Mouse (Mus musculus): Measurements from ENCODE around the gene Stx6.

Gene Stx6

DNA sequence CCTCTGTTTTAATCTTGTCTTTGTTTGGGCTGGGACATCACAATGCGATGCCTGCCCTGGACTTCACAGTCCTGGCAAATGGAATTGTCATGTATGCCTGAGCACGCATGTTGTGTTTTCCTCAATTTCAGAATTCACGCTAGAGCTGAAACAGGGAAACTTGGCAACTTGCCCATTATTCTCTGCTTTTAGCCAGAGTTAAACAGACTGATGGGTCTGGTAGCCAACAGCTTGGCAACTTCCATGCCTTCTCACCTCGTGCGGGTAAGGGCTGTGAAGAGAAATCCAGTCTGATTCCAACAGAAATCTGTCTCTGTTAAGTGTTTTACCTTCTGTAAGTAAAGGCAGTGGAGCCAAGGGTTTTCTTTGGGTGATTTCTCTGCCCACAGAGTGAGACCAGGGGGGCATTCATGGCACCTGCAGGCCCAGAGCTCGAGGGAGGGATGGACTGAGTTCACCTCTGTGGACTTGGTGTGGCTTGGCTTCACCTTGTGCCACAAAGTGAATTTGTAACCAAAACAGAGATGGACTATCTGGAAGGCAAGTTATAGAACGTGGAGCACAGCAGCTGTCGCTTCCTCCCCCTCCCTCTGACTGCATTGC is 46.1 kb downstream of the Stx6 start:
- in situ Hi-C loops (cut with MboI; ENCODE audit: unreplicated experiment in 2 of 2) = loop anchor here (5.0 to 25.0 kb wide), 2 partner anchors 42 to 592 kb away; no protein-coding TSS in a partner anchor

DNA sequence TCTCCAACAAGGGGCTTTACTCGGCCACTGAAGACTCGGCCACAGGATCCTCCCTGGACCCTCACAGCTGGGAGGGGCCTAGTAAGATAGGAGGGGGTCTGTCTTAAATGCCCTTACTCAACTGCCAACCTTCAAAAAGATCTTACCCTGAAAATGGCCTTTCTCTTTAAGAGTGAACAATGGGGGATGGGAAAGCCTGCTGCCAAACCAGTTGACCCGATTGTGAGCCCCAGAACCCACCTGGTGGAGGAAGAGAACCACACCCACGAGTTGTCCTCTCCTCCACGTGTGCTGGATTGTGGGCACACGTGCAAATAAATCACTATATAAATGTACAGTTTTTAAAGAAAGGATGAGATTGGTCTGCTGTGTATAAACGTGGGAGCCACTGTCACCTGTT is 46.8 kb downstream of the Stx6 start:
- in situ Hi-C loops (cut with MboI; ENCODE audit: unreplicated experiment in 2 of 2) = loop anchor here in 1 of 2 experiments (25.0 kb wide), 1 partner anchor 593 kb away; no protein-coding TSS in a partner anchor

DNA sequence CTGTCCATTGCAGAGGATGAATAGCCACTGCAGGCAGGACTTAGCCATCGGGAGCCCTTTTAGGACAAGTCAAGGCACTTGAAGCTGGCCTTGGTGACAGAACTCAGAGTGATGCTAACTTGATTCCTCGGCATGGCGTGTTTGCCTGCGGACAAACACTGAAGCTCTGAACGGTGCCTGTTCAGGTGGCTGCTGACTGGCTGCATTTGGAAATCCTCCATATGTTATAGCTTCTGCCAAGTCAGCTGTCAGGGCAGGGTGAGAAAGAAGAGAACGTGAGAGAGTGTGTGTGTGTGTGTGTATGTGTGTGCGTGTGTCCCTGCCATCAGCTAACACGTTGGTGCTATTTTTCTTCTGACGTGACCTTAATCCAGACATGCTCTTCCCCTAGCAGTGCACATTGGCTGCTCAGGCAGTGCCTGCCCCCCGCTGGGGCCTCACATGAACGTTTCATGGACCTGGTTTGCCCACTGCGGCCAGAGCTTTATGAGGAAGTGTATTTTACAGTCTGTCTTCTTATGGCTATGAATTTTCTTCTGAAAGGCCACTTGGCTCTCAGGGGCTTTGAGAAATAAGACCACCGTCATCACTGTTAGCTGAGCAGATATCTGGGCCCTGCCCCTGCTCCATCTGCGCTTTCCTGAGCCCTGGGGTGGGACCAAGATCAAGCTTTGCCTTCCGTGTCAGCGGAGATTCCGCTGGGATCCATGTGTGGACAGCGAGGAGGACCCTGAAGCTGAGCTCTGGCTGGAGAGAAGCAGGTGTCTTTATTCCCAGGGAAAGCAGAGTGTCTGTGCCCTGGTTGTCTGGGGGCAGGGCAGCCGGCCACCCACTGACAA is 47.5 kb downstream of the Stx6 start:
- in situ Hi-C loops (cut with MboI; ENCODE audit: unreplicated experiment in 2 of 2) = loop anchor here in 1 of 2 experiments (25.0 kb wide), 1 partner anchor 594 kb away; no protein-coding TSS in a partner anchor

DNA sequence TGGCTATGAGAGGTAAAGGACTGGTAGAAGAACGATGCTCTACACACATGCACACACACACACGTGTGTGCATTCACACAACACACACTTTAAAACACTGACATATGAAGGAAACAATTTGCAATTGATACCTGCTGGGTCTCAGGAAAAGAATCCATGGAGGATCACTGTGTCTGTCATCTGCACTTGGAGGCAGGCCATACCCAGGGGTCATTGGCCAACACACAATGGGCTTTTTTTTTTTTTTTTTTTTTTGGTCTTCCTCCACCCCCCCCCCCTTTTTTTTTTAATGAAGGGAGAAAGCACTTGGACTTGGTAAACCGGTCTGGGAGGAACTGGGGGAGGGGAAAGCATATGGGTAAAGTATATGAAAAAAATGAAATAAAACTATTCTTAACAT is 49.3 kb downstream of the Stx6 start:
- in situ Hi-C loops (cut with MboI; ENCODE audit: unreplicated experiment in 2 of 2) = loop anchor here in 1 of 2 experiments (25.0 kb wide), 1 partner anchor 596 kb away; no protein-coding TSS in a partner anchor

DNA sequence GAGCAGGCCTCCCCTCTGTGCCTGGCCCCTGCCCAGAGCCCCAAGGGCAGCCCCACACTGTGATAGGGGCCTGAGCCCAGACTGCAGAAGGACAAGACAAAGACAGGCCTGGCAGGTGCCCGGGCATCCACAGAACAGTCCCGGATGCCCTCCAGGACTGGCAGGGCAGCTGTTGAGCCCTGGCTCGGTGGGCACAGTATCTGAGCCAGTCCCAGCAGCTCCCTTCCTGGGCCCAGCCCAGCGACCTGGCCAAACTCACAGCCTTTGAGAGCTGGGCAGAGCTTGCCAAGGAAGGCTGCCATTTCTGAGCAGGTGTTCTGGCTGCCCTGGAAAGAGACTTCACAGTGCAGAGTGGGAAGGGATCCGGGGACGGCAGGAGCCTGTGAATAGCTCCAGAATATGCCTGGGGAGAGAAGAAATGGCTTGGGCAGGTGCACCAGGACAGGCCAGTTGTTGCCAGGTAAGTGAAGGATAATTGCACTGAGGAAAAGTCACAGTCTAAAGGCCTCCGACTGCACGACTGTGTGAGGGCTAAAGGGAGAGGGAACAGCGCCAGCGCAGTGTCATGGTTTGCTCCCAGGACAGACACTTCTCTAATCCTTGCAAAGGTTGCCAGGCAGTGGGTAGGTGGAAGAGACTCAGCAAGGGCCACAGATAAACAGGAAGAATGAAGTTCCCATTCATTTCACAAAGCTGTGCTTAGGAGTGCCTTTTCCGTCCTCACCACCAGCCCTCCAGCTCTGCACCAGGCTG is 51.7 kb downstream of the Stx6 start:
- in situ Hi-C loops (cut with MboI; ENCODE audit: unreplicated experiment in 2 of 2) = loop anchor here in 1 of 2 experiments (25.0 kb wide), 1 partner anchor 598 kb away; no protein-coding TSS in a partner anchor

DNA sequence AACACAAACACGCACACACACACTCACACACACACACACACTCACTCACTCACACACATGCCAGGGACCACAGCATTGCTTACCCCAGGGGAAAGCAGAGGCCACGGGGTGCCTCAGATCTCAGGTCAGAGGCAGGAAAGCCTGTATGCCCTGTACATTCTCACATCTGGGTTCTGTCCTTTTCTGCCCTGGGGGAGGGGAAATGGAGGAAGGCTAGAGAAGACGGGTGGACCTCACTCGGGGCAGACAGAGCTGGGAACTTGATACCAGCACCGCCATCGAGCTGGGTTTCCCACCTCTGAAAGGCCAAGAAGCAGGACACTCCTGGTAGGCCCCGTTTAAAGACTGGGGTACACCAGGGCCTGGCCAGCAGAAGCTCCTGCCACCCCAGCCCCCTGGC is 52.5 kb downstream of the Stx6 start:
- in situ Hi-C loops (cut with MboI; ENCODE audit: unreplicated experiment in 2 of 2) = loop anchor here in 1 of 2 experiments (25.0 kb wide), 1 partner anchor 599 kb away; no protein-coding TSS in a partner anchor

DNA sequence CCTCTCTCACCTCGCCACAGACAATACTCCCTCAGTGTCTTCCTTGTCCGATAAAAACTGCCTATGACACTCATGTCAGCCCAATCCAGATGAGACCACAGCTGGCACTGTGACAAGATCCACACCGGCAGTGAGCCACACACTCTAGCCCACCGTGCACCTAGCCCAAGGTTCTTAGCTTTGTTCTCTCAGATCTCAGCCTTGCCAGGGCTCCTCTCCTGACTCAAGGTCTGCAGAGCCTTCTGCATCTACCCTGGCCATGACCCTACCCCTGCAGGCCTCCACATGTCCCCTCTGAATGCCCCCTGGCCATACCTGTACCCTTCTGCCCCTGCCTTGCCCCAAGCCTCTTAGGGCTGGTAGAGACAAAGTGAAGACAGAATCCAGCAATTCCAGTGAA is 53.6 kb downstream of the Stx6 start:
- in situ Hi-C loops (cut with MboI; ENCODE audit: unreplicated experiment in 2 of 2) = loop anchor here in 1 of 2 experiments (25.0 kb wide), 1 partner anchor 600 kb away; no protein-coding TSS in a partner anchor

DNA sequence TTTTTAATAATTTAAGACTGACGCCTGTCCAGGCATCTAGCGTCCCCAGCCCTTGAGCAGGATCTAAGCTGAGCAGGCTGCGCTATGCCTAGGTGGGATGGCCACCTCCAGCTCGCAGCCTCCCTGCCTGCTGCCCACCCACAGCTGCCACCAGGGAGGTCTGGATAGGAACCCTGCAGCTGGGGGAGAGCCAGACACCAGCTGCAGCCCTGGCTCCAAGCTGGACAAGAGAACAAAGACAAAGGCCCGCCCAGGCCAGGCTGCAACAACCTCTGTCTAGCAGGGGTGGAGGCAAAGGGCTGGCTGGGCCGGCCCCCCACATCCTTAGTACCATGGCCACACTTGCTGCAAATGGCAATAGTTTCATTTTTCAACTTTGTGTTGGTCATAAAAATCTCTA is 54.0 kb downstream of the Stx6 start:
- in situ Hi-C loops (cut with MboI; ENCODE audit: unreplicated experiment in 2 of 2) = loop anchor here in 1 of 2 experiments (25.0 kb wide), 1 partner anchor 600 kb away; no protein-coding TSS in a partner anchor

DNA sequence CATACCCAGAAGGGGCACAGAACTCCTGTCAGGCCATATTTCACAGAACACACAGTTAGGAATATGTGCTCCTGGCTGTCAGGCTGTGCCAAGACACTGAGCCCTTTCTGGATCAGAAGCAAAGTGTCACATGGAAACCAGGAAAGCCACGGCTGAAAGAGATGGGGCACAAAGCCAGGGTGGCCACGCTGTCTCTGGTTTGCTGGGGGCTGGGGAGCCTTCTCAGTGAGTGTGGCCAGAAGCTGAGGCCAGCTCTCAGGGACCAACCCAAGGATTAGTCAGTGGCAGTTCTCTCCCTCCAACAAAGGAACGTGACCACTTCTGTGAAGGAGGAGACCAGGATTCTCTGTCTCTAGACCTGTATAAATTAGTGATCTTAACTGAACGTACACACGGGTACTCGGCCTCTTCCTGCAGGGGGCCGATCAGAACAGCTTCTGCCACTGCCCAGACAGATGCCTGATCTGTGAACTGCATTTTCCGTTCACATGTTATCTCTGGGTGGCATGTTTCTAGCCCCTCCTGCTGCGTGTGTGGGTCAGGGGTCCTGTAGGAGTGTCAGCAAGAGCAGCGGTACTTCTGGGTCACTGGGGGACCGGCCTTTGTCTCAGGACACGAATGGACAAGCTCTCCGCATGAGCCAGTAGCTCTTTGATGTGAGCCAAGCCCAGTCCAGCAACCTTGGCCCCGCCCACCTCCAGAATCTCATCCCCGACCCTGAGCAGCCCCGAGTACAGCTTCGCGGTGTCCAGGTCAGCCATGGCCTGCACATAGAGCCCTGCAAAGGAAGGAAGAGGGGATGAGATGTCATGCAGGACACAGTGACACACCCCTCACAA is 54.6 kb downstream of the Stx6 start:
- in situ Hi-C loops (cut with MboI; ENCODE audit: unreplicated experiment in 2 of 2) = loop anchor here in 1 of 2 experiments (25.0 kb wide), 1 partner anchor 601 kb away; no protein-coding TSS in a partner anchor

DNA sequence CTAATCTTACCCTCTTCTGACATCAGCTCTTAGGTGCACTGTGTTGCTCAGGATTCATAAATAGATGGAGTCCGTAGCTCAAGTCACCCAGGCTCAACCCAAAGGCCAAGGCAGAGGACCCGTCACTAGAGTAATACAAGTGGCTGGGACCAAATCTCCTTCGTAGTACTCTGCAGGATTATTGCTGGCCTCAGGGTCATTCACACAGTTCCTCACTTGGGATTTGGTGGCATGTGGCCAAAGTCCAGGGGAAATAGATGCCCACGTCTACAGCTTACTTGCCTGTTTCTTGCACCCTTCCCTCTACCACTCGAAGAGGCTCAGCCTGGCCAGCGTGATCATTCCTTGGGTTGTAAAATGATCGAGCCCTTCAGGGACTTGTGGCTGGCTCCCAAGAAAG is 55.4 kb downstream of the Stx6 start:
- in situ Hi-C loops (cut with MboI; ENCODE audit: unreplicated experiment in 2 of 2) = loop anchor here in 1 of 2 experiments (25.0 kb wide), 1 partner anchor 602 kb away; no protein-coding TSS in a partner anchor

DNA sequence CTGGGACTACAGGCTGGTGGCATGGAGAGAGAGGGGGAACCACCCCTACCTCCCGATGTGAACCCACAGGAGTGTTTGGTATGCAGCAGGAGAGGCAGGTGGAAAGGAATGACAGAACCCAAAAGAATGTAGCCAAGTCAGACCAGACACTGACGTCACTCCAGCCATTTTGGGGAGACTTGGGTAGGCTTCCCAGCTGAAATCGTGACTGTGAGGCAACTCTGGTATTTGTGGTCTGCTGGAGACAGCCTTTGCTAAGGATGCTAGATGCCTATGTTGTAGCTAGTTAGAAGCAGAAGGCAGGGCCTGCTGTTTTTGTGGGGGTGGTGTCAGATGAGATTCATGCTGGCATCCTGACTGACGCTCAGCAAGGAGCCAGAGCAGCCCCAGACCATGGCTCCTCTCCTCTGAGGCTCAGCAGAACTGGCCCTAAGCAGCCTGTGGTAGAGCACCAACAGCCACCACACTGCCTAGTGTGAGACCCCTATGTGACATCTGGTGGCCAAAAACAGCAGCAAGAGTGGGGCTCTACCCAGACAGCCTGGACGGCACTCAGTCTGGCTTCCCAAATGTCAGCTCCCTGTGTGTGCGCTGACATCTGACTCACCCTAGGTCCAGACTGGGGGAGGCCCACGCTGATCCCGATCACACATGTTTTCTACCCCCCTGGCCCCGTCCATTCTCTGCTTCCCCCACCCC is 56.7 kb downstream of the Stx6 start:
- in situ Hi-C loops (cut with MboI; ENCODE audit: unreplicated experiment in 2 of 2) = loop anchor here (5.0 to 25.0 kb wide), 5 partner anchors 73 to 603 kb away; no protein-coding TSS in a partner anchor

DNA sequence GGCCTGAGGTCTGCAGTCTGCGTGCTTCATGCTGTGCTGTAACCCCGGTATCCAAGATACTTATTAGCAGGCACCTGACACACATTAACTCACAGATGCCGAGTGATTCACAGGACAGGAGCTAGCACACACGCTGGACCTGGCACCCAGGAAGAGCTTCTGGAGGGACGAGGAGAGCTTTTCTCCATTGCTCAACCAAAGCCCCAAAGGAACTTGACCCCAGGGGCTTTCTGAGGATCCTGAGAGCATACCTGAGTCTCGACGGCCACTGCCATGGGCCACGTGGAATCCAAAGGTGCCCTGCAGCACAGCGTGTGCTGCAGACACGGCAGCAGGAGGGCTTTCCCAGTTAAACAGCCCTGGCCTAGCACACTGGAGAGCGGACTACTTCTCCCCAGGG is 57.8 kb downstream of the Stx6 start:
- in situ Hi-C loops (cut with MboI; ENCODE audit: unreplicated experiment in 2 of 2) = loop anchor here (5.0 to 25.0 kb wide), 5 partner anchors 74 to 604 kb away; no protein-coding TSS in a partner anchor

DNA sequence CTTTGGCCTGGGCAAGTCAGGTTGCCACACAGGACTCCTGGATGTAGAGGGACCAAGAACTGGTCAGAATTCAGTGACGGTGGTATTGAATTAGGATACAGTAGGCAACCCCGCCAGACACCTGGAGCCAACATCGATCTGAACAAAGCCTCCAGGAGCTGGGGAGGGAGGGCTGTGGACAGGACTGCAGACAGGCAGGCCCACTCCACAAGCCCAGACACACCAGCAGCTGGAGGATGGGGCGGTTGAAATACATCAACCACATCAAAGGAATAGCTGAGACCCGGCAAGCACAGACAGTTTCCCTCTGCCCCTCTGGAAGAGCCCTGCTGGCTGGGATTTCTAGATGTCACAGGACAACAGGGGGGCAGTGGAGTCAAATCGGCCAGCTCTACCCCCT is 58.3 kb downstream of the Stx6 start:
- in situ Hi-C loops (cut with MboI; ENCODE audit: unreplicated experiment in 2 of 2) = loop anchor here (5.0 to 25.0 kb wide), 5 partner anchors 75 to 605 kb away; no protein-coding TSS in a partner anchor

DNA sequence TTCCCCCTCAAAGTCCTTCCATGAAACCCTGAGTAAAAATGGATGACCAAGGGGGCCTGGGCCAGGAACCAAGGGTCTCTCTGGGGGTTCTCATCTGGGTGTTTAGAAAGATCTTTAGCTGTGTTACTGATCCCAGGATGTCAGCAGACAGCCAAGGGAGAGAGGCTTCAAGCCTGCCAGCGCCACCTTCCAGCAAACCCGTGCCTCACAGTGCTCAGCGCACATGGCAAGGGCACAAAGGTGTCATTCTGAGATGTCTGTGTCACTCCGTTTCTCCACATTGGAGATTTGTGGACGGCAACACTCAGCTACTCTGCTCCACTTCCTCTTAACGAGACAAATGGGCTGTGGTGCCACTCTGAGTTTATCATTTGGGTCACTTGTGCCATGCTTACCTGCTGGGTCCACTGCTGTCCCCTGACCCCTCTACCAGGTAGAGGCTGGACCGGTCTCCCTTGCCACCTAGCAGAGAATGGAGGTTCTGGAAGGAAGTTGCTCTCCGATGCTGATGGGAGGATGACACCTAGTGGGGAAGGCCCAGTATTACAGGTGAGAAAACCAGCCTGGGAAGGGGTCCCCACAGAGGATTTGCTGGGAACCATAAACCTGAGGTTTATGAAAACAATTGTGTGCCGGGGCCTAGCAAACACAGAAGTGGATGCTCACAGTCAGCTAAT is 59.5 kb downstream of the Stx6 start:
- in situ Hi-C loops (cut with MboI; ENCODE audit: unreplicated experiment in 2 of 2) = loop anchor here (5.0 to 25.0 kb wide), 5 partner anchors 76 to 606 kb away; no protein-coding TSS in a partner anchor

DNA sequence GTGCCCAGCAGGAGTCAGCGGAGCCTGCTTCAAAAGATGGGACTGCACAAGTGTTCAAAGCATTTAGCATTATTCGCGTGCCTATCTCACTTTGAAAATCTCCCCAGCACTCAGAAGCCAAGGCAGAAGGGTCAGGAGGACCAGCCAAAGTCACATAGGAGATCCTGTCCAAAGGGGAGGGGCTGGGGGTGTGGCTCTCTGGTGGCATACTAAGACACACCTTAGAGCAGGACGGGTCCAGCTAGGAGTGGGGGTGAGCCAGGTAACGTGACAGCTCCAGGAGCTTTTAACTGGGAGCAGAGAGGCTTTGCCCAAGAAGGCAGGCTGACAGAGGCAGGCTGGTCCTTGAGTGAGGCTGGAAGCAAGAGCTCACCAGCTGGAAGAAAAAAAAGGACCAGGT is 60.4 kb downstream of the Stx6 start:
- in situ Hi-C loops (cut with MboI; ENCODE audit: unreplicated experiment in 2 of 2) = loop anchor here (5.0 to 25.0 kb wide), 5 partner anchors 77 to 607 kb away; no protein-coding TSS in a partner anchor

DNA sequence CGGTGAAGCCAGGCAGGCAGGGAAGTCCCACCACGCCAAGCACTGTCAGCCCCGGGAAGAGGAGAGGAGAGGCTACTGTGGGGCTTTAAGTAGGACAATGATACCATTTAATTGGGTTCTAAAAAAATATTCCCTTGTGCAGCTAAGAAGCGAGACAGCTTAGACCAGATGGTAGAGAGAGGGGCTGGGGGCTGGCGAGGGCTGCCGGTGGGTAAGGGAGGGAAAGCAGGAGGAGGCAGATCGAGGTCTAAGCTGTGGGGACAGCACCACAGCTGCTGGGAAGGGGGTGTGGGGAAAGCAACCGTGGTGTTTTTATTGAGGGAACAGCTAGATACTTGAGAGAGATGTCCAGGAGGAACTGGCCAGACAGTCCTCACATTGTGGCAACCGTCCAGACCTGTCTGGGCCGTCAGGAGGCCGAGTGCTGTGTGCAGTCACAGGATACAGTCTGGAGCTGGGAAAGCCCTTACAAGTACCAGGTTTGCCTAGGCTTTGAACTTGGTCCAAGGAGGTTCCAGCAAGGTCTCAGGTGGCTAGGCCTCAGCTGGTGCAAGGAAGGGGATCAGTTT is 63.7 kb downstream of the Stx6 start:
- in situ Hi-C loops (cut with MboI; ENCODE audit: unreplicated experiment in 2 of 2) = loop anchor here (5.0 to 25.0 kb wide), 6 partner anchors 60 to 610 kb away; partner anchors contain the start of gene Cacna1e (in 1 of the 2)

DNA sequence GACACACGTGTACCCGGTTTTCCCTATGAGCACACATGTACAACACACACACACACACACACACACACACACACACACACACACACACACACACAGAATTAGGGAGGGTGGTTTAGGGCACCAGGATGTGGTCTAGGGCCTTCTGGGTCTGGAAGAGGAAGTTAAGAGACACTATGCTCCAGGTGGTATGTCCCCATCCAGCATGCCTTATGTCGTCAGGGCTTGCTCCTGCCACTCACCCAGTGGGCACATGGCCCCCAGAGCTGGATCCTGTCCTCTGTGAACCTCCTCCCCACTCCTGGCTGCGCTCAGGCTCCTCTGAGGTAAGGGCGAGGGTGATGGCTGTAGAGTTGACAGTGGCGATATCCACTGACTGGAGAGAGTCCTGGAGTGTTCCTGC is 64.5 kb downstream of the Stx6 start:
- in situ Hi-C loops (cut with MboI; ENCODE audit: unreplicated experiment in 2 of 2) = loop anchor here (5.0 to 25.0 kb wide), 6 partner anchors 59 to 611 kb away; partner anchors contain the start of gene Cacna1e (in 1 of the 2)
